Mouse (Mus musculus) MEL-GATA-1-ER (cell line): ENCODE results near the gene Raet1e.
"Not testable (repeated sequence)": the region's sequence is repeated elsewhere in the genome, so short reads cannot be mapped to it uniquely, and the experiment has no call there.

Experiments
- DNase-seq: peaks from one replicate; pipeline ENCODE4 v3.0.0-alpha.2; 2012; ENCODE audit warnings: low read depth; ENCODE audit errors: extremely low read depth

Gene Raet1e

GRCm38 (mm10) chr10:22273684-22274305 is 115.4 kb downstream of the Raet1e start:
- no peak for DNase-seq

- DNase-seq, result no peak
Measured at GRCm38 (mm10) chr10:22274445-22275057, 116.2 kb downstream of the Raet1e start.

- not testable (repeated sequence) for DNase-seq
Measured at GRCm38 (mm10) chr10:22278468-22278867, 120.1 kb downstream of the Raet1e start.

- no peak for DNase-seq
Measured at GRCm38 (mm10) chr10:22282816-22283215, 124.4 kb downstream of the Raet1e start.

- DNase-seq, result no peak
Measured at GRCm38 (mm10) chr10:22295676-22296075, 137.3 kb downstream of the Raet1e start.

GRCm38 (mm10) chr10:22297033-22297762 is 138.8 kb downstream of the Raet1e start:
- peak; percentile 35 for DNase-seq

- no peak for DNase-seq
Measured at GRCm38 (mm10) chr10:22297766-22298461, 139.5 kb downstream of the Raet1e start.

- no peak for DNase-seq
Measured at GRCm38 (mm10) chr10:22299324-22299723, 141.0 kb downstream of the Raet1e start.

- DNase-seq, result peak; percentile 79
Measured at GRCm38 (mm10) chr10:22301641-22302040, 143.3 kb downstream of the Raet1e start.

GRCm38 (mm10) chr10:22302344-22303057 is 144.1 kb downstream of the Raet1e start:
- DNase-seq, result peak; percentile 86

- no peak for DNase-seq
Measured at GRCm38 (mm10) chr10:22303736-22304135, 145.4 kb downstream of the Raet1e start.

- DNase-seq, result no peak
Measured at GRCm38 (mm10) chr10:22305801-22306200, 147.4 kb downstream of the Raet1e start.

- DNase-seq, result peak; percentile 95
Measured at GRCm38 (mm10) chr10:22306452-22306851, 148.1 kb downstream of the Raet1e start.

- peak; percentile 40 for DNase-seq
Measured at GRCm38 (mm10) chr10:22308221-22308620, 149.9 kb downstream of the Raet1e start.

GRCm38 (mm10) chr10:22322858-22323257 is 164.5 kb downstream of the Raet1e start:
- DNase-seq, result no peak

- DNase-seq, result not testable (repeated sequence)
Measured at GRCm38 (mm10) chr10:22345721-22346120, 187.4 kb downstream of the Raet1e start.

- DNase-seq, result not testable (repeated sequence)
Measured at GRCm38 (mm10) chr10:22353548-22354195, 195.3 kb downstream of the Raet1e start.

- DNase-seq, result not testable (repeated sequence)
Measured at GRCm38 (mm10) chr10:22354196-22354574, 195.8 kb downstream of the Raet1e start.

GRCm38 (mm10) chr10:22357373-22357772 is 199.0 kb downstream of the Raet1e start:
- not testable (repeated sequence) for DNase-seq

GRCm38 (mm10) chr10:22360252-22360651 is 201.9 kb downstream of the Raet1e start, which contains the start of gene Raet1d:
Raet1d (plus strand) TSS chr10:22360552.
- not testable (repeated sequence) for DNase-seq
